Mouse (Mus musculus) layer of hippocampus, adult 11-12 months (tissue): ENCODE results near the gene Spata1.

ENCODE experiments used
- DNase-seq: peaks from one replicate; pipeline ENCODE4 v3.0.0; 2022; ENCODE audit warnings: low spot score

Gene Spata1

GRCm38 (mm10) chr3:146419992-146420537 is 79.5 kb downstream of the Spata1 start:
- DNase-seq, result no peak

DNA sequence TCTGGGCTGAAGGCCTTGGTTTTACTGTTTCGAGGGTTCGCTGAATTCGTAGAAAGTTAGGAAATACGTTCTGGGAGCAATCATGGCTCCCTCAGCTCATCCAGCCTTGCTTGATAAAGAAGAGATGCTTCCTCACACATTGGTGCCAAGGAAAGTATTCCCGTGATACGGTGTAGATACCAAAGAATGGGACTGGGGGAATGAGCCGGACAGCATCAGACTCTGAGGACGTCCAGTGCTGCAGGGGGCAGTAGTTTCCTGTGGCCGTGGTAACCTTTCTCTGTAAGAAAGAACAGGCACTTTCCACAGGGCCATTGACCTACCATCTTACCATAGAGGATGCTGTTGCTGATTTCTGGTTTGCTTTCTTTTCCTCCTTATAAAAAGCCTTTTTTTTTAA is 80.0 kb downstream of the Spata1 start:
- no peak for DNase-seq

DNA sequence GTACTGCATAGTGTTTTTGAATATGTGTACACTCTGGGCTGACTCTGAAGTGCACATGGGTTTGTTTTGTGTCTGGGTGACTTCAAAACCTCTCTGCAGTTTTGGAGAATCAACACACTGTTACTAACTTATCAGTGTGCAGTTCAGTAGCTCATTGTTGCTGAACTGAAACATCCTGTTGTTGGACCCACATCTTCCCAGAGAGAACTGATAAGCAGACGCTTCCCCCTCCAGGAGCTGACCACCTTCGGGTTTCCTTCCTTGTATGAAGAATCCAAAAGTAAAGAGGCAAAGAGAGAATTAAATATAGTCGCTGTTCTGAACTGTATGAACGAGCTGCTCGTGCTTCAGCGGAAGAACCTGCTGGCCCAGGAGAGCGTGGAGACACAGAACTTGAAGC is 80.7 kb downstream of the Spata1 start:
- DNase-seq, result no peak

DNA sequence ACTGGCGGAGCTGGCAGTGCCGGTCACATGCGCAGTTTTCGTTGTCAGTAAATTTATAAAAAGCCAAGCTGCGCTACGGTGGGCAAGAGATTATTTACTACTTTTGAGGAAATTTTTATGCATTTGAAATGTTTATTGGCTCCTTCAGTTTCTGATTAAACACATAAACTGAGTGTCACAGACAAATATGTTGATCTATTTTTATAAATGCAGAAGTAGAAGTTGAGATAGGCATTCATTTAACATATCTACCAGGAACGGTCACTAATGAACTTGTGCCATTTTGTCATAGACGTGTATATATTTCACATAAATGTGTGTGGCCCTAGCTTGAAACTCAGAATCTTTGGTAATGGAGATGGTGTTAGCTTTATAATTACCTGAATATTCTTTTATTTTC is 81.7 kb downstream of the Spata1 start:
- DNase-seq, result no peak

DNA sequence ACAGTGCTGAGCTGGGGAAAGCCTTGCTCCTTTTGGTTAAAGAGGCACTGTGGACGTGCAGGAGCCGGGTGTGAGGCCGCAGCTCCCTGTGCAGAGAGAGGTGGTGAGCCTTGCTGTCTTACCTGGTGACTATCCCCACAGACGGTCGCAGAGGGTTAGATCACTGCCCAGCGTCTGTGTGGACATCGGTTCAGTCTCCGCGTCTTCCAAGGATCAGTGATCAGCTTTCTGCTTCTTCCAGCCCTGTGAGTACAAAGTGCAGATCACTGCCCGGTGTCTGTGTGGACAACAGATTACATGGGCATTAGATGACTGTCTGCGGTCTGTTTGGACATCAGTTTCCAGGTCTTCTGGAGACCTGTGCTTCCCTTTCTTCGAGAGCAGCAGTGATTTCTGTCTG is 85.0 kb downstream of the Spata1 start:
- DNase-seq, result no peak

GRCm38 (mm10) chr3:146413992-146414391 is 85.6 kb downstream of the Spata1 start:
- DNase-seq, result no peak

GRCm38 (mm10) chr3:146413016-146413415 is 86.5 kb downstream of the Spata1 start:
- no peak for DNase-seq

DNA sequence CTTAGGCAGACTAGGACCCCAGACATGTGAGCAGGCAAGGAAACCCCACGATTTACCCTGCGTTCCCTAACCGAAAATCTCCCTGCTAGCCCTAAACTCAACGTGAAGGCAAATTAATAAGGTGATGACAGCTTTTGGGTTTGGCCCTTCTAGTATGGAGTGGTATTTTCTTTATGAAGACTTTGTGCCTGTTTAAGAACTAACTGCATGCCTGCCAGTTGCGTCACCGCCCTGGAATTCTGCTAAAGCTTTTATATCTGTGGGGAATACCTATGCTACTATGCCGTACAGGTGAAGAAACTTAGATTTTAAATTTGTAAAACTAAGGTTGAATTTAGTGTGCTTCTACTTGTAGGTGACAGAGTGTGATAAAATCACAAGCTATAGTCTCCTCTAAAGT is 87.1 kb downstream of the Spata1 start:
- no peak for DNase-seq

DNA sequence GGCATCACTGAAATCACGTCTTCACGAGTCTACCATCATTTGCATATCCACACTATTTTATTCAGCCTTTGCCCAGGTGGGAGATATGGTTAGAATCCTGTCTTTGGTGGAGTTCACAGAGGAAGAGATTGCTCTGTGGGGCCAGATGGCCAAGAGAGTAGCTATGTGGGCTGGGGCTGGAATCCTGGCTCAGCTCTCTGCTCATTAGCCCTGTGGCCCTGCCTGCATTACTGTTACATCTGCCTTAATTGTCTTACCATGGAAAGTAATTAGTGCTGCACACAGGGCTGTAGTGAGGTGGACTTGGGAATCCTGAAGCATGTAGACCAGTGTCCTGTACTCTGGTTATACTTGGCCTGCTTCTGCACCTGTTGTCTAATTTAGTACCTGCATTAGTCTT is 87.5 kb downstream of the Spata1 start:
- no peak for DNase-seq

DNA sequence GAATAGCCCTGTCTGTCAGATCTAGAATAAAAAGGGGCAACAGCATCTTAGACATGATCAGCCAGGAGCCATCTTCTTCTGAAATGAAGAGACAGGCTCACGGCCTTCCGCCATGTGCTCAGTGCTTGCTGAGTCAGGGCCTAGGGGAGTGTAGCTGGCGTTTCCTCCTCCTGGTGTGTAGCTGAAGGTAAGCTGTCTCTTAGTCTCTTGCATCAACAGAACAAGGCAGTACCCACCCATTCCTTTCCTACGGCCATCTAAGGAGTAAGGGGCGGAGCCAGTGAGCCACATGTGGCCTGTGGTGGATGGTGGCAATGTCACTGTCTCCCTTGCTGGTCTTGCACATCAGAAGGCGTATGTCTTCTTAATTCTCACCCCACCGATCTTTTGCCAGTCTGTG is 89.4 kb downstream of the Spata1 start:
- DNase-seq, result no peak
